Mouse (Mus musculus) forebrain, postnatal 0 days (tissue): ENCODE results near the gene Dhodh. TPM values are rescaled to one million over a fixed set of nuclear protein-coding genes. Genes with fewer than 3 reads are reported as not detected.

Experiments
- ATAC-seq: fragments of 200-750 bp; cut with Nextera tagmentation; 2 replicates; pipeline ENCODE4 v1.8.0; 2017; ENCODE audit warnings: mild to moderate bottlenecking, moderate library complexity
- DNase-seq: peaks from one replicate; pipeline ENCODE4 v3.0.0-alpha.2; 2015
- H3K27ac ChIP-seq: fragments of 300-500 bp; sonication (generic); 2 replicates; pipeline ENCODE4 v1.5.1; 2014; ENCODE audit warnings: low read depth, mild to moderate bottlenecking, antibody characterized with exemption, low read length, moderate library complexity, mixed read lengths
- H3K27me3 ChIP-seq: fragments of 300-500 bp; sonication (generic); 2 replicates; pipeline ENCODE4 v1.6.1; 2014; ENCODE audit warnings: mild to moderate bottlenecking, low read length, mixed read lengths; ENCODE audit not compliant: insufficient read depth
- H3K36me3 ChIP-seq: fragments of 300-500 bp; sonication (generic); 2 replicates; pipeline ENCODE4 v1.6.1; 2014; ENCODE audit warnings: mild to moderate bottlenecking, moderate library complexity; ENCODE audit not compliant: insufficient read depth
- H3K4me1 ChIP-seq: fragments of 300-500 bp; sonication (generic); 2 replicates; pipeline ENCODE4 v1.6.1; 2014; ENCODE audit warnings: antibody characterized with exemption; ENCODE audit not compliant: insufficient read depth
- H3K4me2 ChIP-seq: fragments of 300-500 bp; sonication (generic); 2 replicates; pipeline ENCODE4 v1.6.1; 2014; ENCODE audit warnings: low read depth, mild to moderate bottlenecking, moderate library complexity
- H3K4me3 ChIP-seq: fragments of 300-500 bp; sonication (generic); 2 replicates; pipeline ENCODE4 v1.5.1; 2014; ENCODE audit warnings: low read depth, low read length, mixed read lengths
- H3K9ac ChIP-seq: fragments of 300-500 bp; sonication (generic); 2 replicates; pipeline ENCODE4 v1.6.1; 2014; ENCODE audit warnings: mild to moderate bottlenecking
- H3K9me3 ChIP-seq: fragments of 300-500 bp; sonication (generic); 2 replicates; pipeline ENCODE4 v1.6.1; 2016; ENCODE audit warnings: low read length
- CTCF ChIP-seq: sonication (generic); IDR thresholded peaks from 2 replicates; pipeline ENCODE4 v1.5.1; 2016; ENCODE audit warnings: antibody characterized with exemption, control low read depth, low read depth
- WGBS: fragments of 180-500 bp; shearing (Covaris S2); extraction: QIAGEN DNeasy Blood & Tissue Kit; methylation state at CpG from one replicate; pipeline ENCODE4 v1.1.7; 2014; 5-methylcytosine and 5-hydroxymethylcytosine counted together
- polyA plus RNA-seq: library from polyadenylated mRNA; unstranded; fragments of >200 nt; fragmentation: Nextera tagmentation; extraction: Ambion mirVana; gene quantifications from 2 replicates; pipeline ENCODE4 v1.2.1, GENCODE M21; 2015
- total RNA-seq: library from RNA; depleted of rRNA; stranded (reverse); fragments of >200 nt; gene quantifications from 2 replicates; pipeline ENCODE4 v1.2.3, GENCODE M21; 2014

The Dhodh gene
- total and polyA plus RNA-seq, 2 experiments from 2014 or later: 26.1 to 27.7 TPM

DNA sequence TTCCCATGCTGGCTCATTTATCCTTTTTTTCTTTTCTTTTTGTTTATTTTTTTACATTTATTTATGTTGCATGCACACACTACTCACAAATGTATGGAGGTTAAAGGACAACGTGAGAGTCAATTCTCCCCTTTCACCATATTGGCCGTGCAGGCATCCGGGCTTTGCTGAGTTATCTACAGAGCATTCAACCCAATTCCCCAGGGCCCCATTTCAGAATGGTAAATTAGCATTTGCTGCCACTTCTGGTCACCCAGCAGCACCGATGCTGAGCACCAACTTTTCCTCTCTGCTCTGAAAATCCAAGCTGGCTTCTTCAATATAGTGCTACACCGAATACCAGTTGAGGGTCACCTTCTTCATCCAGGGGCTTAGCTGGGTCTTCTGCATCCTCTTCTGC, 30.4 kb upstream of the Dhodh start:
- Histone ChIP-seq H3K27me3 (no peaks in the 10 kb centered on the region), H3K4me2 (no peak overlapping the region), H3K9me3 (no peaks in the 10 kb centered on the region), H3K27ac (no peak overlapping the region), H3K4me1 (no peaks in the 10 kb centered on the region), H3K4me3 (no peak overlapping the region), H3K9ac (no peak overlapping the region), H3K36me3 (no peaks in the 10 kb centered on the region)
- WGBS: 84% methylated on average over 5 of the region's 5 CpGs
- TF ChIP-seq CTCF: no peak
- ATAC-seq (no peak), DNase-seq (no peak)

DNA sequence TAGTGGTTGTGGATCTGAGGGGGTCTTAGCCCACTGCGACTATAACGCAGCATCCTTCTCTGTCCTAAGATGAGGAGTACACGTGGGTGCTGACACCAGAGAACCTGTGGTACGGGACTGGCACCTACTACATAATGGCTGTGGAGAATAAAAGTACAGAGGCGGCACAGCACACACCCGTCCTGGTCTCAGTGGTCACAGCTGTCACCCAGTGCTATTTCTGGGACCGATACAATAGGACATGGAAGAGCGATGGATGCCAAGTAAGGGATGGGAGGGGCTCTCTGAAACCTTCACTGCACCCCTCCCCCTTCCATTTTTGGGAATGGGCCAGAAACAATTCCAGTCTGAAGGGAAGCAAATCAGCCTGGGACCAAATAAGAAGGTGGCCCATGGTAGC, 26.7 kb upstream of the Dhodh start:
- TF ChIP-seq CTCF: no peak

DNA sequence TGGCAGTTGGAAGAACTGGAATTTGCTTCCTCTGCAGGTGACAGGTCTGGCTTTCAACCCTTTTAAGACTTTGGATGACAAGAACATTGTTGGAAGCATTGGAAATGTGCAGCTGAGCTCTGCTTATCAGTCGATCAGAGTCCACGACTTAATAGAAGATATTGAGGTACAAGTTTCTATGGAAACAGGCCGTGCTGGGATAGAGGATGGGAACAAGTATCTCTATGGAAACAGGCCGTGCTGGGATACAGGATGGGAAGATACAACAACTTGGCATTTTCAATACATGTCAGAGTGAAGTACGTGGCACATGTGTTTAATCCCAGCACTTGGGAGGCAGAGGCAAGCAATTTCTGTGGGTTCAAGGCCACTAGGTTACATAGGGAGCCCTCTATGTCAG, 24.0 kb upstream of the Dhodh start:
- no peaks in the 10 kb centered on the region for H3K27me3 ChIP-seq
- 64% methylated on average over 5 of the region's 5 CpGs for WGBS
- peak; percentile 34 for DNase-seq
- no peaks in the 10 kb centered on the region for H3K9me3 ChIP-seq
- H3K4me1 ChIP-seq: no peaks in the 10 kb centered on the region
- no peak for TF ChIP-seq CTCF
- H3K36me3 ChIP-seq: no peaks in the 10 kb centered on the region
- H3K9ac ChIP-seq: no peak overlapping the region
- no peak overlapping the region for H3K4me3 ChIP-seq
- H3K27ac ChIP-seq: no peak overlapping the region
- peak; percentile 63 for ATAC-seq
- H3K4me2 ChIP-seq: no peak overlapping the region

More for the DNA sequence above, 26.7 kb upstream of the Dhodh start:
- H3K27me3 ChIP-seq: no peaks in the 10 kb centered on the region
- no peak overlapping the region for H3K4me2 ChIP-seq
- ATAC-seq (no peak), DNase-seq (no peak)
- H3K4me1 ChIP-seq: no peaks in the 10 kb centered on the region
- H3K36me3 ChIP-seq: no peaks in the 10 kb centered on the region
- no peaks in the 10 kb centered on the region for H3K9me3 ChIP-seq
- H3K9ac ChIP-seq: no peak overlapping the region
- H3K27ac ChIP-seq: no peak overlapping the region
- H3K4me3 ChIP-seq: no peak overlapping the region
- WGBS: 90% methylated on average over 8 of the region's 8 CpGs

DNA sequence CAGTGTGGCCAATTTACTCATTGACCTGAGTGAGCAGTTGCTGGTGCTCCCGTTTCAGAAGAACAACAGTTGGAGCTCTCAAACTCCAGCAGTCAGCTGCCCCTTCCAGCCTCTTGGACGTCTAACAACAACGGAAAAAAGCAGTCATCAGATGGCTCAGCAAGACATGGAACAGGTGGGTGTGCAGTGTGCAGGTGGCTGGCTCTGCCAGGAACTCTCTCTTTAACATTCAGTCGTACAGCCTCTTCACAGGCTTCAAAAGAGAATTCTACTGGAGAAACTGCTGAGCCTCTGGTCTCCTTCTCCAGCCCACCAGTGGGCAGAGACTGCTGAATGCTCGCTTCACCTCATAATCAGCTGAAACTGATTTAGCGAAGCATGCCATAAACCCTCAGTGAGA, 20.2 kb upstream of the Dhodh start:
- TF ChIP-seq CTCF: no peak
- 63% methylated on average over 6 of the region's 6 CpGs for WGBS
- H3K4me3 ChIP-seq: no peak overlapping the region
- DNase-seq (no peak), ATAC-seq (no peak)
- no peaks in the 10 kb centered on the region for H3K9me3 ChIP-seq
- no peaks in the 10 kb centered on the region for H3K4me1 ChIP-seq
- no peaks in the 10 kb centered on the region for H3K27me3 ChIP-seq
- no peak overlapping the region for H3K9ac ChIP-seq
- no peak overlapping the region for H3K27ac ChIP-seq
- H3K36me3 ChIP-seq: no peaks in the 10 kb centered on the region
- H3K4me2 ChIP-seq: no peak overlapping the region

DNA sequence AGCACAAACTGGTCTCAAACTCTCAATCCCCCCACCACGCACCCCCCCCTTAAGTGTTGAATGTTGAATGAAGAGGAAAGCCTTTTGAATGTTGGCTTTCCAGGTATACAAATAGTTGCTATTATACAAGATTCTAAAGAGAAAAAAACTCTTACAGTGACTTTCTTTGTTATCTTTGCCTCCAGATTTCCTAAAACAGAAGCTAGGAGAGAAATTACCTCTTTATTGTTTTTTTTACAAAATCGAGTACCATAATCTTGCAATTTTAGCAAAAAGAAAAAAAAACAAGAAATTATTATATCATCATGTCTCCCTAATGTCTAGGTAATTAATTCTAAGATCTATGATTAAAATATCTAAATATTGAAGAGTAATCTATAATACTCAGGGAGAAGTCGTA, 7.1 kb upstream of the Dhodh start:
- Histone ChIP-seq H3K4me3 (no peak overlapping the region), H3K4me1 (no peaks in the 10 kb centered on the region), H3K4me2 (no peak overlapping the region), H3K27me3 (no peaks in the 10 kb centered on the region; the same call in 1 of the 2 replicates), H3K9me3 (no peaks in the 10 kb centered on the region), H3K36me3 (no peaks in the 10 kb centered on the region), H3K9ac (no peak overlapping the region), H3K27ac (no peak overlapping the region)
- ATAC-seq: no peak
- WGBS: 90% methylated on average over 3 of the region's 3 CpGs
- no peak for DNase-seq
- TF ChIP-seq CTCF: no peak

DNA sequence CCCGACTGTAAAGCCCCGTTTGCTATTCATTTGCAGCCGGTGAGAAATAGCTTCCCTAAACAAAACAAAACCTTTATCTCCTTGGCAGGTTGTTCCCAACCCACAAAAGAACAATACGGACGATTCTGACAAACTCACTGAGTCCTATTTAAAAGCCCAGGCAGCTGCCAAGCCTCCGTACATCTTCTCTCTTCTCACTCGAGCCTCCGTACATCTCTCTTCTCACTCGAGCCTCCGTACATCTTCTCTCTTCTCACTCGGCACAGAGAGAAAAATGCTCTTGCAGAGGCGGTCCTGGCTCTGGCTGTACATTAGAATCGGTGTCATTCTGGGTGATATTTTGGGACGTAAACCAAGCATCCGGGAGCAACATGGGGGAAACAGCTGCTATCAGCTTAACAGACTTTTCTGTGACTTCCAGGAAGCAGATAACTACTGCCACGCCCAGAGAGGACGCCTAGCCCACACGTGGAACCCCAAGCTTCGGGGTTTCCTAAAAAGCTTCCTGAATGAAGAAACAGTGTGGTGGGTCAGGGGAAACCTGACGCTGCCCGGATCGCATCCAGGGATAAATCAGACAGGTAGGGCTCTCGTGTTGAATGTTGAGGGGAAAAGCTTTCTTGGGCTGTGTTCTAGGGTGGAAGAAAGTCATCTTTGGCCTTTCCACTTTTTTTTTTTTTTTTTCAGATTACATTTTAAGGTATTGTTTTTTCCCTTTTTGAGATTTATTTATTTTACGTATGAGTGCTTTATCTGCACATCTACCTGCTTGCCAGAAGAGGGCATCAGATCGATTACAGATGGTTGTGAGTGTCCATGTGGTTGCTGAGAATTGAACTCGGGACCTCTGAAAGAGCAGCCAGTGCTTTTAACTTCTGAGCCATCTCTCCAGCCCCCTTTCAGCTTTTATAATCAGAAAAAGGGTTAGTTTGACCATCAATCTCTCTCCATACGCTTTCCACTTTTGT, 6.1 kb upstream of the Dhodh start, which contains the start of gene Pkd1l3:
Gene Pkd1l3, plus strand, starts transcription at position 275 of the 968 bp plus-strand sequence.
- Histone ChIP-seq H3K27ac (no peak within 1 kb of the TSS), H3K4me3 (no peak within 1 kb of the TSS), H3K4me1 (no peaks in the 10 kb centered on the region), H3K9ac (no peak within 1 kb of the TSS), H3K27me3 (no peaks in the 10 kb centered on the region; the same call in 1 of the 2 replicates), H3K4me2 (peak within 1 kb of the TSS; percentile 10; the same call in 1 of the 2 replicates), H3K9me3 (no peaks in the 10 kb centered on the region), H3K36me3 (no peaks in the 10 kb centered on the region)
- DNase-seq: no peak
- WGBS: 62% methylated on average over 27 of the region's 27 CpGs
- ATAC-seq: no peak
- peak; percentile 12; the same call in 1 of the 2 replicates for TF ChIP-seq CTCF

DNA sequence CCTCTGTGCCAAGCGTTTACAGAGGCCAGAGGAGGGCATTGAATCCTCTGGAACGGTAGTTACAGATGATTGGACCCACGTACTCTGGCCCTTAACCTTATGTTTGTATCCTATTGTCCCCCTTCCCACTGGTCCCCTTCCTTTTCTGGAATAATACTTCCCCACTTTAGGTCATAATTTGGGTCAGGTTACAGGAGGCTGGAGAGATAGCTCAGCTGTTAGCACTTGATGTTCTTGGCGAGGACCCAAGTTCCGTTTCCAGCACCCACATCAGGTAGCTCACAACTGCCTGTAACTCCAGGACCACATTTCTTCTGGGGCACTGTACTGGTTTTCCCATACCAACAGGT, 655 bp upstream of the Dhodh start:
- no peak for TF ChIP-seq CTCF
- Histone ChIP-seq H3K4me2 (peak overlapping the region; percentile 78), H3K9me3 (no peaks in the 10 kb centered on the region), H3K36me3 (0 out of 2 replicates have a peak, but pooled peaks cover under 1% of the 10 kb centered on the region), H3K4me3 (peak overlapping the region; percentile 56), H3K27ac (peak overlapping the region; percentile 94), H3K4me1 (no peaks in the 10 kb centered on the region; the same call in 1 of the 2 replicates), H3K9ac (peak overlapping the region; percentile 73), H3K27me3 (no peaks in the 10 kb centered on the region; the same call in 1 of the 2 replicates)
- ATAC-seq: no peak
- DNase-seq: no peak
- WGBS: 14% methylated on average over 5 of the region's 5 CpGs
